Mouse (Mus musculus) intestine, embryonic 14.5 days (tissue): ENCODE results near the gene S100a9. TPM values are rescaled to one million over a fixed set of nuclear protein-coding genes. Genes with fewer than 3 reads are reported as not detected.

Experiments used
- ATAC-seq: fragments of 200-750 bp; cut with Nextera tagmentation; replicated peaks from 2 replicates; pipeline ENCODE4 v1.8.0; 2017; ENCODE audit warnings: low read depth, moderate number of reproducible peaks, moderate TSS enrichment, moderate library complexity; ENCODE audit not compliant: low FRiP score, low TSS enrichment
- DNase-seq: peaks from one replicate; pipeline ENCODE4 v3.0.0-alpha.2; 2018; ENCODE audit warnings: low spot score
- H3K27ac ChIP-seq: fragments of 300-500 bp; sonication (generic); 2 replicates; pipeline ENCODE4 v1.5.1; 2014; ENCODE audit warnings: low read depth, mild to moderate bottlenecking, control low read depth
- H3K27me3 ChIP-seq: fragments of 300-500 bp; sonication (generic); replicated peaks from 2 replicates; pipeline ENCODE4 v1.6.1; 2014; ENCODE audit warnings: low read length, control low read depth; ENCODE audit not compliant: control insufficient read depth, insufficient read depth
- H3K36me3 ChIP-seq: fragments of 300-500 bp; sonication (generic); 2 replicates; pipeline ENCODE4 v1.6.1; 2014; ENCODE audit warnings: low read length, control low read depth; ENCODE audit not compliant: control insufficient read depth, insufficient read depth
- H3K4me1 ChIP-seq: fragments of 300-500 bp; sonication (generic); replicated peaks from 2 replicates; pipeline ENCODE4 v1.6.1; 2014; ENCODE audit warnings: low read length, control low read depth, mixed read lengths; ENCODE audit not compliant: control insufficient read depth, insufficient read depth
- H3K4me2 ChIP-seq: fragments of 300-500 bp; sonication (generic); 2 replicates; pipeline ENCODE4 v1.6.1; 2014; ENCODE audit warnings: low read length
- H3K4me3 ChIP-seq: fragments of 300-500 bp; sonication (generic); 2 replicates; pipeline ENCODE4 v1.5.1; 2014; ENCODE audit warnings: low read depth, low read length, control low read depth, mixed read lengths
- H3K9ac ChIP-seq: fragments of 300-500 bp; sonication (generic); 2 replicates; pipeline ENCODE4 v1.6.1; 2014; ENCODE audit warnings: mild to moderate bottlenecking, low read length
- H3K9me3 ChIP-seq: fragments of 300-500 bp; sonication (generic); 2 replicates; pipeline ENCODE4 v1.6.1; 2016; ENCODE audit warnings: low read length, control low read depth; ENCODE audit not compliant: control insufficient read depth
- WGBS: fragments of 180-500 bp; shearing (Covaris S2); extraction: QIAGEN DNeasy Blood & Tissue Kit; methylation state at CpG from one replicate; pipeline ENCODE4 v1.1.7; 2014; 5-methylcytosine and 5-hydroxymethylcytosine counted together
- polyA plus RNA-seq: library from polyadenylated mRNA; unstranded; fragments of >200 nt; fragmentation: Nextera tagmentation; extraction: Ambion mirVana; gene quantifications from 2 replicates; pipeline ENCODE4 v1.2.1, GENCODE M21; 2014

S100a9 gene
- polyA plus RNA-seq, result 1.6 and 5.3 TPM in 2 replicates

GRCm38 (mm10) chr3:90695613-90696012 is at the start of gene S100a9:
Gene S100a9, minus strand, starts transcription at chr3:90695721.
- WGBS, result 74% methylated on average over 3 of the region's 3 CpGs
- no peak within 1 kb of the TSS for H3K27ac ChIP-seq
- H3K4me2 ChIP-seq, result no peak within 1 kb of the TSS
- H3K4me3 ChIP-seq, result no peak within 1 kb of the TSS
- no peaks in the 10 kb centered on the region for H3K4me1 ChIP-seq
- H3K9ac ChIP-seq, result no peak within 1 kb of the TSS
- no peaks in the 10 kb centered on the region for H3K9me3 ChIP-seq
- DNase-seq, result no peak
- H3K36me3 ChIP-seq, result no peaks in the 10 kb centered on the region
- no peak for ATAC-seq
- H3K27me3 ChIP-seq, result no peaks in the 10 kb centered on the region

- H3K36me3 ChIP-seq, result no peaks in the 10 kb centered on the region
- no peak for DNase-seq
- no peak within 1 kb of the TSS for H3K4me3 ChIP-seq
- H3K27me3 ChIP-seq, result no peaks in the 10 kb centered on the region
- WGBS, result 77% methylated on average over 3 of the region's 3 CpGs
- no peaks in the 10 kb centered on the region for H3K9me3 ChIP-seq
- no peak within 1 kb of the TSS for H3K9ac ChIP-seq
- H3K4me2 ChIP-seq, result no peak within 1 kb of the TSS
- no peaks in the 10 kb centered on the region for H3K4me1 ChIP-seq
- no peak within 1 kb of the TSS for H3K27ac ChIP-seq
- no peak for ATAC-seq
Measured at GRCm38 (mm10) chr3:90726606-90727005, 31.1 kb upstream of the S100a9 start, which contains the start of gene Pglyrp4. Gene Pglyrp4, plus strand, starts transcription at chr3:90726906.

- H3K9me3 ChIP-seq, result no peaks in the 10 kb centered on the region
- ATAC-seq, result peak; percentile 58
- no peaks in the 10 kb centered on the region for H3K4me1 ChIP-seq
- no peaks in the 10 kb centered on the region for H3K36me3 ChIP-seq
- H3K4me3 ChIP-seq, result no peak overlapping the region
- DNase-seq, result peak; percentile 91
- 44% methylated on average over 12 of the region's 12 CpGs for WGBS
- no peak overlapping the region for H3K27ac ChIP-seq
- H3K27me3 ChIP-seq, result no peaks in the 10 kb centered on the region
- H3K9ac ChIP-seq, result no peak overlapping the region
- H3K4me2 ChIP-seq, result no peak overlapping the region
Measured at GRCm38 (mm10) chr3:90709591-90710460, 14.3 kb upstream of the S100a9 start.

- Histone ChIP-seq H3K27ac (no peak overlapping the region), H3K4me2 (no peak overlapping the region), H3K9me3 (no peaks in the 10 kb centered on the region), H3K9ac (no peak overlapping the region), H3K4me1 (no peaks in the 10 kb centered on the region), H3K4me3 (no peak overlapping the region), H3K36me3 (no peaks in the 10 kb centered on the region), H3K27me3 (no peaks in the 10 kb centered on the region)
- WGBS, result 21% methylated on average over 4 of the region's 4 CpGs
- no peak for DNase-seq
- ATAC-seq, result peak; percentile 32; the same call in 1 of the 2 replicates
Measured at GRCm38 (mm10) chr3:90708523-90709202, 13.1 kb upstream of the S100a9 start.

GRCm38 (mm10) chr3:90702244-90702643 is 6.7 kb upstream of the S100a9 start:
- no peak for DNase-seq
- WGBS, result 91% methylated on average over 2 of the region's 2 CpGs
- no peak overlapping the region for H3K27ac ChIP-seq
- no peak overlapping the region for H3K9ac ChIP-seq
- H3K27me3 ChIP-seq, result no peaks in the 10 kb centered on the region
- no peak for ATAC-seq
- no peak overlapping the region for H3K4me3 ChIP-seq
- H3K9me3 ChIP-seq, result no peaks in the 10 kb centered on the region
- H3K4me1 ChIP-seq, result no peaks in the 10 kb centered on the region
- H3K4me2 ChIP-seq, result no peak overlapping the region
- H3K36me3 ChIP-seq, result no peaks in the 10 kb centered on the region

- H3K27ac ChIP-seq, result no peak overlapping the region
- no peak for DNase-seq
- no peaks in the 10 kb centered on the region for H3K36me3 ChIP-seq
- no peaks in the 10 kb centered on the region for H3K27me3 ChIP-seq
- no peak for ATAC-seq
- H3K4me3 ChIP-seq, result no peak overlapping the region
- H3K9ac ChIP-seq, result no peak overlapping the region
- no peak overlapping the region for H3K4me2 ChIP-seq
- no peaks in the 10 kb centered on the region for H3K9me3 ChIP-seq
- 78% methylated on average over 2 of the region's 2 CpGs for WGBS
- H3K4me1 ChIP-seq, result no peaks in the 10 kb centered on the region
Measured at GRCm38 (mm10) chr3:90693496-90693895, 2.0 kb downstream of the S100a9 start.

- H3K27me3 ChIP-seq, result no peaks in the 10 kb centered on the region
- H3K27ac ChIP-seq, result no peak overlapping the region
- no peaks in the 10 kb centered on the region for H3K4me1 ChIP-seq
- WGBS, result 76% methylated on average over 2 of the region's 2 CpGs
- no peak for DNase-seq
- no peaks in the 10 kb centered on the region for H3K36me3 ChIP-seq
- no peak overlapping the region for H3K9ac ChIP-seq
- H3K9me3 ChIP-seq, result no peaks in the 10 kb centered on the region
- H3K4me3 ChIP-seq, result no peak overlapping the region
- H3K4me2 ChIP-seq, result no peak overlapping the region
- ATAC-seq, result no peak
Measured at GRCm38 (mm10) chr3:90686835-90687234, 8.7 kb downstream of the S100a9 start.

GRCm38 (mm10) chr3:90683929-90684328 is 11.6 kb downstream of the S100a9 start:
- DNase-seq (no peak), ATAC-seq (no peak)
- Histone ChIP-seq H3K9me3 (no peaks in the 10 kb centered on the region), H3K4me3 (no peak overlapping the region), H3K27ac (no peak overlapping the region), H3K4me2 (no peak overlapping the region), H3K36me3 (no peaks in the 10 kb centered on the region), H3K4me1 (no peaks in the 10 kb centered on the region), H3K9ac (no peak overlapping the region), H3K27me3 (no peaks in the 10 kb centered on the region)
- WGBS, result 92% methylated on average over 3 of the region's 3 CpGs
